Mouse (Mus musculus): ENCODE measurements around the gene Lrig1. TPM values are rescaled to one million over a fixed set of nuclear protein-coding genes. Genes with fewer than 3 reads are reported as not detected.

Lrig1 gene
- polyA plus RNA-seq, 1 experiment = 3.0 TPM

DNA sequence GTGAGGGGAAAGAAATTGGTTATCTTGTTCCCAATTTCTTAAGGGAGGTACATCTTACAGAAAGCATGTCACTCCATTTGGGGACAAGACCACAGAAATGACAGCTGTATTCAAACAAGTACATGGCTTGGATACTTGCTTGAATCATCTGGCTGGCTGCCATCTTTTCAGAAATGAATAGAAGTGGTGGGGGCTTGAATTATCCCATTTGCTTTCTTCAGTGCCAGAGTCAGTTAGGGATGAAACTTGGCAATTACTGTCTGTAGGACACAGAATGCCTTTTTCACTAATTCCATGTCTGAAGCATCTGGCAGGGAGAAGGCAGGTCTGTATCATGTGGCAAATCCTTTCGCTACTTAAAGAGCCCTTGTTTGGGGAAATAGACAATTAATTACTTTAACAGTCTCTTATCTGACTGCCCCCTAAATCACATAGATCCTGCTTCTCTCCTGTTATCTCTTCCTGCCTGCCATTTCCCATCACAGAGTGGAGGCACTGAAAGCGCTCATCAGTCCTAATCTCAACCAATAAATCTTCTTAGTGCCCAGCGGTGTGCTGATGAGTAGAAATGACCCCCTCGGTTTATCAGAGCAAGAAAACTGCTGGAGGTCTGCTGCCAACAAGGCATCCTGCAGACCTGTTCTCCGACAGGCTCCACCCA, 44.0 kb downstream of the Lrig1 start:
- Histone ChIP-seq H3K4me1 (ENCODE audit: control insufficient read depth, insufficient read depth, low read length) (no peaks in the 10 kb centered on the region), H3K27ac (ENCODE audit: control insufficient read depth, insufficient read depth, low read depth, low read length, poor library complexity) (no peak overlapping the region), H3K4me3 (replicated peaks; ENCODE audit: control insufficient read depth, low read depth, low read length) (no peak overlapping the region)
- no peak for TF ChIP-seq POLR2A (IDR thresholded peaks at IDR 0.05; ENCODE audit: borderline replicate concordance, control insufficient read depth, low read depth, low read length)
- no peak for TF ChIP-seq CTCF (IDR thresholded peaks at IDR 0.05; ENCODE audit: control insufficient read depth, insufficient read depth, low read length)
- WGBS = 52% methylated on average over 5 of the region's 5 CpGs

DNA sequence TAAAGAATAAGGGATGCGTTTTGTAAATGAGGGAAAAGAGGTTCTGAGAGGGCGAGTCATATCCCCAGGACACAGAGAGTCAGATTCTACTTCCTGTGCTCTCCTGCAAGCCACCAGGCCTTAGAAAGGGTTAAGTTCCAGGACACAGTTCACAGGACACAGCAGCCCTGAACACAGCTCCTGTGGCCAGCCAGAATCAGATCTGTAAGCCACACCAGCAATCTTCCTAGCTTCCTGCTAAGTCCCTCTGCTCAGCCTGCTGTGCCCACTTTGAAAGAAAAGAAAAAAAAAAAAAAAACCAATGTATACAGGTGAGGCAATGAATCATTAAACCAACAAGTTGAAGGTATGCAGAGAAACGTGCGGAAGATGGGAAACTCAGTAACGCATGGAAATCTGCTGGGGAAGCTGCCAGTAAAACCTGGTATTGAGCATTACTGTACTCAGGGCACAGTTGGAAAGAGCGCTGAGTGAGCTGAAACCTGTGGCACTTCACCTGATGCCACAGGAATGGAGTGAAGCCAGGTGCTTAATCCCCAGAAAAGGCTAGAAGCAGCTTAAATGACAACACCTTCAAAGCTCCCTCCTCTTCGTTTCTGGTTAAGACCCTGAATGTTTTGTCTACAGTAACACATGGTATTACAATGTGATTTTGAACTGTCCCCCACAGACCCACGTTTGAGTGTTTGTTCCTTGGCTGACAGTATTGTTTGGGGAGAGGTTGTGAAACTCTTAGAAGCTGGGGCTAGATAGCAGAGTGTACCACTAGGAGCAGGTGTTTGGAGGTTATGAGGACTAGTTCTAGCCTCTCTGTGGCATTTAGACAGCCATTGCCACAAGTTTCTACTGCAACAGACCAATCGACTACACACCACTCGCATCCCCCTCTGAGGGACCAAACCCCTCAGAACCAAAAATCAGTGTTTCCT, 46.3 kb downstream of the Lrig1 start:
- Histone ChIP-seq H3K27ac (ENCODE audit: control insufficient read depth, insufficient read depth, low read depth, low read length, poor library complexity) (no peak overlapping the region), H3K4me3 (replicated peaks; ENCODE audit: control insufficient read depth, low read depth, low read length) (no peak overlapping the region), H3K4me1 (ENCODE audit: control insufficient read depth, insufficient read depth, low read length) (no peaks in the 10 kb centered on the region)
- TF ChIP-seq POLR2A (IDR thresholded peaks at IDR 0.05; ENCODE audit: borderline replicate concordance, control insufficient read depth, low read depth, low read length) (no peak), CTCF (IDR thresholded peaks at IDR 0.05; ENCODE audit: control insufficient read depth, insufficient read depth, low read length) (no peak)
- 78% methylated on average over 10 of the region's 10 CpGs for WGBS

DNA sequence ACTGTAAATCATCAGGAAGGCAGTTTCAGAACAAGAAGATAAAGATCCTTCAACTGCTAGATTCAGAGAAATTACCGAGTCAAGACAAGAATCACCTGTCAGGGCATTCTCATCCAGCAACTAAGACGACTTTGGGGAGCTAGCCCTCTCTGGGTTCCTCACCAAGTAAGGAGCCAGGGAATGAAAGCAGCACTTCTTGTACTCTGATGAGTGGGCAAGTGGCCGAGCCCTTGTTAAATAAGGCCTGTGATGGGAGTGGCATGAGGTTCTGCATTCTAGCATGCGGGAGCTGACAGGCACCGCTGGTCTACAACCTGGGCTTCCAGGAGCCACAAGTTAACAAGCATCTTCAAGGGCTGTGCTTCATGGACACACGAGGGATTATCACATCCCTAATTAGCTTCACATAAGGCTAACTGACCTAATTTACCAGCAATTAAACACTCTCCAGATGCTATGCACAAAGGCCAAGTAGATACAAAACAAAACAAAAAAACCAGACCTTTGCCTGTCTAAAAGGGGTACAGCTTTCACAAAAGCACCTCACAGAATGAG, 47.2 kb downstream of the Lrig1 start:
- Histone ChIP-seq H3K4me3 (replicated peaks; ENCODE audit: control insufficient read depth, low read depth, low read length) (no peak overlapping the region), H3K4me1 (ENCODE audit: control insufficient read depth, insufficient read depth, low read length) (no peaks in the 10 kb centered on the region; the same call in 1 of the 2 replicates), H3K27ac (ENCODE audit: control insufficient read depth, insufficient read depth, low read depth, low read length, poor library complexity) (no peak overlapping the region)
- TF ChIP-seq POLR2A (IDR thresholded peaks at IDR 0.05; ENCODE audit: borderline replicate concordance, control insufficient read depth, low read depth, low read length) (no peak), CTCF (IDR thresholded peaks at IDR 0.05; ENCODE audit: control insufficient read depth, insufficient read depth, low read length) (no peak)
- 78% methylated on average over 6 of the region's 6 CpGs for WGBS

DNA sequence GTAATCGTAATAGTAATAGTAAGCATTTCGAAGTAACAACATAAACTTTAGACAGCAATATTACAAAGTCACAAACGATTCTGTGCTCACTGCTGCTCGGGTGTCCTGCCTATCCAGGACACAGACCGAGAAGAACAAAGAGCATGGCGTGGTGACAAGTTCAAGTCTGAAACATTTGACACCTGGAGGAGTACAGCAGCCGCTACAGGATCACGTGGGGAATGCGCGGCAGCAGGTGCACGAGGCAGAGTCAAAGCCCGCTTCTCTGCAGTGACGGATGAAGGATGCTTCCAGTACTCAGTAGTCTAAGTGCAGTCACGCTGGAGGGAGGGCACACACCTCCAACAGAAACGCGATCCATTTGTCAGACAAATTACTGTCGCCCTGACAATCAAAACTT, 48.4 kb downstream of the Lrig1 start:
- Histone ChIP-seq H3K4me1 (ENCODE audit: control insufficient read depth, insufficient read depth, low read length) (no peaks in the 10 kb centered on the region; the same call in 1 of the 2 replicates), H3K4me3 (replicated peaks; ENCODE audit: control insufficient read depth, low read depth, low read length) (no peak overlapping the region), H3K27ac (ENCODE audit: control insufficient read depth, insufficient read depth, low read depth, low read length, poor library complexity) (no peak overlapping the region)
- WGBS = 86% methylated on average over 17 of the region's 17 CpGs
- TF ChIP-seq CTCF (IDR thresholded peaks at IDR 0.05; ENCODE audit: control insufficient read depth, insufficient read depth, low read length) (no peak), POLR2A (IDR thresholded peaks at IDR 0.05; ENCODE audit: borderline replicate concordance, control insufficient read depth, low read depth, low read length) (no peak)

DNA sequence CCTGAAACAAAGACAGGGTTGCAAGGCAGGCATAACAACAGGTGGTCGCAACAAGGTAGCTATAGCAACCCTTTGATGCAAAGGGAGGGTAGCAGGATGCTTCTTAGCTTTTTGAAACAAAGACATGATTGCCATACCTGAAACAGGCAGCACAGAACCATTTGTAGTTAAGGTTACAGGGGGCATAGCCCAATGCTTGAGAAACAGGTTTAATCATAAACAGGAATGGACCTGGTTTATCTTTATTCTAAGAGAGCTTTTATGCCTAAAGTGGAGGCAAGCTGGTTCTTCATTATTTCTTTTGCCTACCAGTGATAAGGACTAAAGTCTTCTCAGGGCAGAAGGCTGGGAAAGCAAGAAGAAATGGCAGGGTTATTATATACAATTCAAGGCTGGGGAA, 50.3 kb downstream of the Lrig1 start:
- WGBS = 84% methylated on average over 1 of the region's 1 CpGs
- Histone ChIP-seq H3K27ac (ENCODE audit: control insufficient read depth, insufficient read depth, low read depth, low read length, poor library complexity) (no peak overlapping the region), H3K4me1 (ENCODE audit: control insufficient read depth, insufficient read depth, low read length) (no peaks in the 10 kb centered on the region; the same call in 1 of the 2 replicates), H3K4me3 (replicated peaks; ENCODE audit: control insufficient read depth, low read depth, low read length) (no peak overlapping the region)
- TF ChIP-seq CTCF (IDR thresholded peaks at IDR 0.05; ENCODE audit: control insufficient read depth, insufficient read depth, low read length) = no peak
- no peak for TF ChIP-seq POLR2A (IDR thresholded peaks at IDR 0.05; ENCODE audit: borderline replicate concordance, control insufficient read depth, low read depth, low read length)

DNA sequence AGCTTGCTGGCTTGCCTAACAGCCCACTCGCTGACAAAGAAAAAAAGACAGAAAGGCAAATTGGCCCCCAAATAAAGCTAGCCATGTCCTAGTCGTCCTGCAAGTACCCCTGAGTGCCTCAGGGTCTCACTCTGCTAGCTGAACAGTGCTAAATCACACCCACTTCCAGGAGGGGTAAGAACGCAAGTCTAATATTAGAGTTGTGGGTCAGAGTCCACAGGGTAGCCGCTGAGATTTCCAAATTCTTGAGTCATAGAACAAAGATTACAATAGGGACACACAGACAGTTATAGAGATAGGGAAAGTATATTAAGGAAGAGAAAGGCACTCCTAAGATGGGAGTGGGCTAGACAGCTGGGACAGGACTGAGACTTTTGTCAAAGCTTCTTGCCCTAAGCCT, 51.5 kb downstream of the Lrig1 start:
- TF ChIP-seq CTCF (IDR thresholded peaks at IDR 0.05; ENCODE audit: control insufficient read depth, insufficient read depth, low read length) (no peak), POLR2A (IDR thresholded peaks at IDR 0.05; ENCODE audit: borderline replicate concordance, control insufficient read depth, low read depth, low read length) (no peak)
- H3K27ac ChIP-seq (ENCODE audit: control insufficient read depth, insufficient read depth, low read depth, low read length, poor library complexity) = no peak overlapping the region
- 50% methylated on average over 4 of the region's 4 CpGs for WGBS
- H3K4me3 ChIP-seq (replicated peaks; ENCODE audit: control insufficient read depth, low read depth, low read length) = no peak overlapping the region
- H3K4me1 ChIP-seq (ENCODE audit: control insufficient read depth, insufficient read depth, low read length) = no peaks in the 10 kb centered on the region; the same call in 1 of the 2 replicates

DNA sequence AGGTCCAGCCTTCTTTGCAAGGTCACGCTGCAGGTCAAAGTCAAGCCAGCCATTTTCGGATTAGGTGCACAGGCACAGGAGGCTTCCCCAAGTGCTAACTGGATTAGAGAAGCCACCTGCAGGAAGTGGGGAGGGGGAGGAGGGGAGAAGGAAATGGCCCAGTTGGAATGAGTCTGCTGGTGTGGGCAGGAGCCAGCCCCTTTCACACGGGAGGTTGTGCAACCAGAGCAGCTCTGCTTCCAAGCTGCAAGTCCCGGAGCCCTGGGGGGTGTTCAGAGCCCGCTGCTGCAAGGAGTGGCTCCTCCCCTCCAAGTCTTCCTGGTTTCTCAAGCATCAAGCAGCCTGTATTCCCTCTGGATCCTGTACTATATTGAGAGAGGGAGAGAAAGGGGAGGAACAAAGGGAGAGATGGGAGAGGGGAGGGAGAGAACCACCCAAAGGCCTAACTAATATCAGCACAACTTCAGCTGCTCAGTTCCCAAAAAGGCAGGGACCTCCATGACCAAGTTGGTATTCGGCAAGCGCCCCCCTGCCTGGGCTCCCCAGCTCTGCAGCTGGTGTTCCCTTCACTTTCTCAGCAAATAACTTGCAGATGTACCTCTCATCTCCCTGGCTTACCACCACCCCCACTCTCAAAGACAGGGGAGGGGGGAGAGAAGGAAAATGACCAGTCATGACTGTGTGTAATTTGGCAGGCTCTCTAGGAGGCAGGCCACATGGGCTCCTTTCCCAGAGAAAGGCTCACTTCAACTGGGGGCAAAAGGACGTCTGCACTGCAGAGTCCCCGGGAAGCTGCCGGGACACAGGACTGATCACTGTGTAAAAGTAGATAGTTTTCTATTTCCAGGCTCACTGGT, 52.2 kb downstream of the Lrig1 start:
- Histone ChIP-seq H3K27ac (ENCODE audit: control insufficient read depth, insufficient read depth, low read depth, low read length, poor library complexity) (no peak overlapping the region), H3K4me3 (replicated peaks; ENCODE audit: control insufficient read depth, low read depth, low read length) (no peak overlapping the region)
- TF ChIP-seq POLR2A (IDR thresholded peaks at IDR 0.05; ENCODE audit: borderline replicate concordance, control insufficient read depth, low read depth, low read length) (no peak), CTCF (IDR thresholded peaks at IDR 0.05; ENCODE audit: control insufficient read depth, insufficient read depth, low read length) (no peak)

More for the DNA sequence above, 52.2 kb downstream of the Lrig1 start:
- WGBS = 41% methylated on average over 10 of the region's 10 CpGs
- H3K4me1 ChIP-seq (ENCODE audit: control insufficient read depth, insufficient read depth, low read length) = no peaks in the 10 kb centered on the region; the same call in 1 of the 2 replicates

Measured in bone marrow, adult 2 months (tissue).